Mouse (Mus musculus) G1E (cell line): ENCODE data around the gene Zc3h7b.

ENCODE experiments used
- CTCF ChIP-seq: IDR thresholded peaks from 2 replicates; pipeline ENCODE4 v1.5.1; 2012; ENCODE audit warnings: low read depth, low read length, inconsistent platforms, mixed read lengths
- GATA1 ChIP-seq: IDR thresholded peaks from 2 replicates; pipeline ENCODE4 v1.6.1; 2012; ENCODE audit warnings: borderline replicate concordance, low read length, inconsistent platforms, mixed read lengths
- GATA2 ChIP-seq: IDR thresholded peaks from 2 replicates; pipeline ENCODE4 v1.6.1; 2012; ENCODE audit warnings: low read depth, low read length, inconsistent platforms, borderline replicate concordance

GRCm38 (mm10) chr15:81842275-81842674, 97.4 kb downstream of the Zc3h7b start:
- no peak for TF ChIP-seq CTCF
- no peak for TF ChIP-seq GATA1
- TF ChIP-seq GATA2: no peak
